Mouse (Mus musculus) liver, postnatal 0 days (tissue): ENCODE data around the gene Ofd1.

Experiments used
- CTCF ChIP-seq: sonication (generic); IDR thresholded peaks from 2 replicates; pipeline ENCODE4 v1.5.1; 2016; ENCODE audit warnings: antibody characterized with exemption, low read depth
- EP300 ChIP-seq: IDR thresholded peaks from 2 replicates; pipeline ENCODE4 v1.6.1; 2016; ENCODE audit warnings: antibody characterized with exemption, low read depth, mild to moderate bottlenecking

GRCm38 (mm10) chrX:166407865-166408264 is 32.6 kb downstream of the Ofd1 start:
- no peak for TF ChIP-seq CTCF
- TF ChIP-seq EP300, result no peak
